8 mouse cellular contexts compared by ENCODE assay signal in genomic region chr6:38874035-38874434, GRCm38 (mm10). TPM values are rescaled to one million over a fixed set of nuclear protein-coding genes. Genes with fewer than 3 reads are reported as not detected.
DNase-seq lines count a peak whose midpoint lies in the region; ATAC-seq lines count a peak whose summit lies in the region.

No protein-coding gene starts in this region.

- no peaks in the 10 kb centered on the region for H3K27me3 ChIP-seq in forebrain, embryonic 16.5 days (replicated peaks; ENCODE audit: control insufficient read depth, insufficient read depth, low read length)
- H3K27me3 ChIP-seq in hindbrain, embryonic 12.5 days = no peaks in the 10 kb centered on the region

- H3K9me3 ChIP-seq in forebrain, embryonic 16.5 days (ENCODE audit: control insufficient read depth, low read length) = no peaks in the 10 kb centered on the region
- no peaks in the 10 kb centered on the region for H3K9me3 ChIP-seq in hindbrain, embryonic 12.5 days (replicated peaks)

- peak; percentile 69 for DNase-seq in gastrocnemius, adult 18-20 months (ENCODE audit: low spot score)
- no peak for DNase-seq in gastrocnemius, postnatal 25 days
- peak; percentile 61 for DNase-seq in cerebellum, adult 8-10 months
- peak; percentile 63 to 74 for DNase-seq in layer of hippocampus, postnatal 10 days (ENCODE audit: low spot score in 2 of 2)
- peak; percentile 84 for DNase-seq in lung, postnatal 10 days
- DNase-seq in right cerebral cortex, adult 2 months (ENCODE audit: low spot score in 2 of 2) = peak; percentile 64 to 81

- peak overlapping the region; percentile 95 for H3K9ac ChIP-seq in forebrain, embryonic 16.5 days (replicated peaks; ENCODE audit: low read depth, low read length)
- peak overlapping the region; percentile 100 for H3K9ac ChIP-seq in hindbrain, embryonic 12.5 days

- H3K27ac ChIP-seq in forebrain, embryonic 16.5 days (ENCODE audit: low read length) = no peak overlapping the region
- H3K27ac ChIP-seq in hindbrain, embryonic 12.5 days = peak overlapping the region; percentile 98

- ATAC-seq in forebrain, embryonic 16.5 days = peak; percentile 24; the same call in 1 of the 2 replicates
- ATAC-seq in hindbrain, embryonic 12.5 days (ENCODE audit: low FRiP score) = no peak

- 1% methylated on average over 8 of the region's 8 CpGs for WGBS in forebrain, embryonic 16.5 days
- 9% methylated on average over 8 of the region's 8 CpGs for WGBS in hindbrain, embryonic 12.5 days

- H3K4me2 ChIP-seq in forebrain, embryonic 16.5 days (ENCODE audit: low read length) = peak overlapping the region; percentile 70
- peak overlapping the region; percentile 59 for H3K4me2 ChIP-seq in hindbrain, embryonic 12.5 days (replicated peaks)

- peaks cover 33% of the 10 kb centered on the region for H3K4me1 ChIP-seq in forebrain, embryonic 16.5 days (replicated peaks; ENCODE audit: control insufficient read depth, insufficient read depth, low read length)
- peaks cover 43% of the 10 kb centered on the region for H3K4me1 ChIP-seq in hindbrain, embryonic 12.5 days

- peak overlapping the region; percentile 67 for H3K4me3 ChIP-seq in forebrain, embryonic 16.5 days (replicated peaks; ENCODE audit: low read length)
- H3K4me3 ChIP-seq in hindbrain, embryonic 12.5 days = peak overlapping the region; percentile 97

- no peaks in the 10 kb centered on the region for H3K36me3 ChIP-seq in forebrain, embryonic 16.5 days (ENCODE audit: control insufficient read depth, insufficient read depth)
- H3K36me3 ChIP-seq in hindbrain, embryonic 12.5 days = no peaks in the 10 kb centered on the region

RNA-seq across cellular contexts. Expression of gene Tbxas1, which starts 1.2 kb away (rescaled TPM):
- under 1 TPM; 0.48 to 0.69 TPM for total RNA-seq in gastrocnemius, adult 18-20 months (2021)
- under 1 TPM; 0.67 to 0.72 TPM for total RNA-seq in gastrocnemius, postnatal 25 days (2021)
- 1.1 and 1.4 TPM in 2 replicates for polyA plus RNA-seq in forebrain, embryonic 16.5 days (2015; fragmentation: Nextera tagmentation; extraction: Ambion mirVana)
- 1.7 and 1.8 TPM in 2 replicates for polyA plus RNA-seq in hindbrain, embryonic 12.5 days (2016; fragmentation: Nextera tagmentation; extraction: Ambion mirVana)
- total RNA-seq in layer of hippocampus, postnatal 10 days (2021) = 1 to 10 TPM; 2.0 to 3.6 TPM

RNA-seq across cellular contexts. Expression of gene Hipk2, which starts 1.9 kb away (rescaled TPM):
- 10 to 100 TPM; 74.6 to 99.1 TPM for total RNA-seq in gastrocnemius, adult 18-20 months (2021)
- total RNA-seq in gastrocnemius, postnatal 25 days (2021) = 10 to 100 TPM; 69.0 to 78.5 TPM
- 26.9 and 29.2 TPM in 2 replicates for polyA plus RNA-seq in forebrain, embryonic 16.5 days (2015; fragmentation: Nextera tagmentation; extraction: Ambion mirVana)
- 32.4 and 37.5 TPM in 2 replicates for polyA plus RNA-seq in hindbrain, embryonic 12.5 days (2016; fragmentation: Nextera tagmentation; extraction: Ambion mirVana)
- total RNA-seq in layer of hippocampus, postnatal 10 days (2021) = 10 to 100 TPM; 51.0 to 54.3 TPM
